Mouse (Mus musculus): Measurements from ENCODE around the gene Nudt8.

Gene Nudt8

GRCm38 (mm10) chr19:4051016-4051415, 50.6 kb downstream of the Nudt8 start:
- DNase-seq (ENCODE audit: low read depth, low spot score) = no peak

All from WW6 (cell line).